Mouse (Mus musculus): ENCODE measurements around the gene Cd300ld2.
"Not testable (repeated sequence)": the region's sequence is repeated elsewhere in the genome, so short reads cannot be mapped to it uniquely, and the experiment has no call there.

DNA sequence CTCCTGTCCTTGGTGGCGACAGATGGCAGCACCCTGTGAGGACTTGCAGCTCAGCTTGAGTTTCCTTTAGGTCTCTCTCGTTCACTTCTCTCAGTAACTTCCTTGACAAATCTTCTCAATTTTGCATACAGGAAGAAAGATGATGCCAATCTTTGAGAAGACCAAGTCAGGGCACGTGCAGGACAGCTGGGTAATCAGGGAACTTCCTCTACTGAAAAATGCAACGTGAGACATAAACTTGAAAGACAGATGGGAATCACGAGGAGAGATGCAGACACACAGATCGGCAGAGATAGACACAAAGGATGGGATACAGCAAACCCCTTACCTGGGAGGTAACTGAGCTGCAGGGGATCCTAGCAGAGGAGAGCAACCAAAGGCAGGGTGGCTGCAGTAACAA, 10.9 kb upstream of the Cd300ld2 start, which contains the start of gene Cd300ld4:
- not testable (repeated sequence) for TF ChIP-seq POLR2A (IDR thresholded peaks at IDR 0.05; ENCODE audit: low read depth, low read length); CTCF (IDR thresholded peaks at IDR 0.05; ENCODE audit: extremely low read depth, insufficient read depth, insufficient read length, insufficient replicate concordance)

Measured in spleen, adult 2 months (tissue).